In the genomic region with DNA sequence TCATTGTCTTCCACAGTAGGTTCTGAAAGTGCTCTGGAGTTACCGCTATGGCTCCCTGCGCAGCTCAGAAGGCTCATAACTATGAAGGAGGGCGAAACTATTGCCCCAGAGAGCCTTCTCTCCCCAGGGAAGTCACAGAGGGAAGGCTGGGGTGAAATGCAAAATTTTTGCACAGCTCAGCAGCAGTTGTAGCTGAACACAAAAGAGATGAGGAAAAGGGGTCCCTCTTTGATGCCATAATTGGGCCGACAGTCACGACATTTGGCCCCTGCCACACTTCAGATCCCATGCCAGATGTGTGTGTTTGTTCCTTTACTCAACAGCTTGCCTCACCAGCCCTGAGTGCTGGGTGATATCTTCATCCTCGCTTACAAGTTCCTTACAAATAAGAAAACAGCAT, we compare ENCODE assay signal across 21 mouse cellular contexts. TPM values are rescaled to one million over a fixed set of nuclear protein-coding genes. Genes with fewer than 3 reads are reported as not detected.
"Had no signal": no experiment of that assay in that cellular context is flagged by ENCODE, and none has a peak within 500 bp of the region (broad histone marks: within the 10 kb centered on the region; RNA-seq: fewer than 3 reads in every experiment).

No protein-coding gene starts in this region.

- H3K4me2 ChIP-seq: limb, embryonic 13.5 days; liver, embryonic 15.5 days; lung, embryonic 14.5 days; midbrain, embryonic 11.5 days; midbrain, embryonic 15.5 days; neural tube, embryonic 12.5 days had no signal

- H3K4me1 ChIP-seq: limb, embryonic 13.5 days; liver, embryonic 15.5 days; midbrain, embryonic 15.5 days; neural tube, embryonic 12.5 days had no signal

- H3K27ac ChIP-seq: limb, embryonic 13.5 days; liver, embryonic 15.5 days; midbrain, embryonic 15.5 days; neural tube, embryonic 12.5 days; stomach, postnatal 0 days had no signal

- H3K36me3 ChIP-seq: limb, embryonic 13.5 days; liver, embryonic 15.5 days; midbrain, embryonic 15.5 days; neural tube, embryonic 12.5 days had no signal

- H3K9me3 ChIP-seq: limb, embryonic 13.5 days; liver, embryonic 15.5 days; megakaryocyte, embryonic 14.5 days; midbrain, embryonic 15.5 days; neural tube, embryonic 12.5 days had no signal

- ATAC-seq: inflammation-experienced regulatory T-cells, adult 6 months; intestine, postnatal 0 days; midbrain, embryonic 15.5 days had no signal

- H3K27me3 ChIP-seq: limb, embryonic 13.5 days; liver, embryonic 15.5 days; megakaryocyte, embryonic 14.5 days; midbrain, embryonic 15.5 days; neural tube, embryonic 12.5 days had no signal

- DNase-seq: kidney, postnatal 10 days; left cerebral cortex, postnatal 4 days; lung, embryonic 14.5 days; lung, postnatal 10 days; lung, postnatal 4 days had no signal

- H3K9ac ChIP-seq: limb, embryonic 13.5 days; liver, embryonic 15.5 days; lung, embryonic 14.5 days; midbrain, embryonic 15.5 days; neural tube, embryonic 12.5 days had no signal

- H3K4me3 ChIP-seq: limb, embryonic 13.5 days; liver, embryonic 15.5 days; megakaryocyte, embryonic 14.5 days; midbrain, embryonic 15.5 days; neural tube, embryonic 12.5 days had no signal

RNA-seq across cellular contexts. Expression of a gene that starts 8.1 kb away (rescaled TPM):
- total RNA-seq: layer of hippocampus, adult 8-10 months; layer of hippocampus, postnatal 14 days; left cerebral cortex, adult 18-20 months; left cerebral cortex, postnatal 10 days; left cerebral cortex, postnatal 4 days; liver, adult 2 months; monocyte, adult 5-6 weeks; neutrophil, adult 5-6 weeks had no signal
- polyA plus RNA-seq: intestine, postnatal 0 days; liver, adult 2 months; liver, embryonic 15.5 days; lung, embryonic 14.5 days; midbrain, embryonic 11.5 days; midbrain, embryonic 15.5 days; neural tube, embryonic 12.5 days; stomach, postnatal 0 days had no signal
